Mouse (Mus musculus) v-Abl transformed pro-B cells (cell line): ENCODE measurements around the gene Ccdc182.

Source experiments
- in situ Hi-C, 2 experiments: fragments of 400-800 bp; cut with MboI; formaldehyde crosslinking; loops; one replicate each; pipeline ENCODE4 v1.15.1; 2025; ENCODE audit not compliant: unreplicated experiment in 2 of 2

Ccdc182 gene

GRCm38 (mm10) chr11:88279006-88279405, 14.9 kb upstream of the Ccdc182 start:
- in situ Hi-C loops, result no loop called here

GRCm38 (mm10) chr11:88280426-88280836, 13.4 kb upstream of the Ccdc182 start:
- in situ Hi-C loops, result no loop called here

- in situ Hi-C loops, result no loop called here
These were observed 12.3 kb upstream of the Ccdc182 start for GRCm38 (mm10) chr11:88281428-88282119.

- in situ Hi-C loops, result no loop called here
These were observed 11.3 kb upstream of the Ccdc182 start for GRCm38 (mm10) chr11:88282516-88282915.

GRCm38 (mm10) chr11:88286019-88286418, 7.8 kb upstream of the Ccdc182 start:
- in situ Hi-C loops, result no loop called here

GRCm38 (mm10) chr11:88288400-88288799, 5.5 kb upstream of the Ccdc182 start:
- in situ Hi-C loops, result no loop called here

GRCm38 (mm10) chr11:88288805-88289340, 5.0 kb upstream of the Ccdc182 start:
- in situ Hi-C loops, result no loop called here

GRCm38 (mm10) chr11:88291245-88291644, 2.6 kb upstream of the Ccdc182 start:
- in situ Hi-C loops, result loop anchor here in 1 of 2 experiments (10.0 kb wide), 1 partner anchor 534 kb away; no protein-coding TSS in a partner anchor

- in situ Hi-C loops, result loop anchor here in 1 of 2 experiments (10.0 kb wide), 1 partner anchor 533 kb away; no protein-coding TSS in a partner anchor
These were observed 2.2 kb upstream of the Ccdc182 start for GRCm38 (mm10) chr11:88291688-88292087.

- in situ Hi-C loops, result loop anchor here in 1 of 2 experiments (10.0 kb wide), 1 partner anchor 530 kb away; no protein-coding TSS in a partner anchor
These were observed 494 bp downstream of the Ccdc182 start for GRCm38 (mm10) chr11:88294394-88294710.

- in situ Hi-C loops, result loop anchor here in 1 of 2 experiments (10.0 kb wide), 1 partner anchor 530 kb away; no protein-coding TSS in a partner anchor
These were observed 1.4 kb downstream of the Ccdc182 start for GRCm38 (mm10) chr11:88295298-88295697.

- in situ Hi-C loops, result loop anchor here in 1 of 2 experiments (10.0 kb wide), 1 partner anchor 527 kb away; no protein-coding TSS in a partner anchor
These were observed 3.7 kb downstream of the Ccdc182 start for GRCm38 (mm10) chr11:88297526-88297925.

- in situ Hi-C loops, result loop anchor here in 1 of 2 experiments (10.0 kb wide), 1 partner anchor 525 kb away; no protein-coding TSS in a partner anchor
These were observed 5.5 kb downstream of the Ccdc182 start for GRCm38 (mm10) chr11:88299345-88299744.

- in situ Hi-C loops, result loop anchor here in 1 of 2 experiments (10.0 kb wide), 2 partner anchors 253 to 423 kb away; no protein-coding TSS in a partner anchor
These were observed 7.8 kb downstream of the Ccdc182 start for GRCm38 (mm10) chr11:88301619-88302018.

GRCm38 (mm10) chr11:88305759-88306158, 11.9 kb downstream of the Ccdc182 start:
- in situ Hi-C loops, result loop anchor here in 1 of 2 experiments (10.0 kb wide), 2 partner anchors 249 to 419 kb away; no protein-coding TSS in a partner anchor

GRCm38 (mm10) chr11:88307616-88308543, 14.0 kb downstream of the Ccdc182 start:
- in situ Hi-C loops, result loop anchor here in 1 of 2 experiments (10.0 kb wide), 2 partner anchors 247 to 417 kb away; no protein-coding TSS in a partner anchor

GRCm38 (mm10) chr11:88309059-88309700, 15.3 kb downstream of the Ccdc182 start:
- in situ Hi-C loops, result loop anchor here in 1 of 2 experiments (10.0 kb wide), 2 partner anchors 246 to 416 kb away; no protein-coding TSS in a partner anchor

- in situ Hi-C loops, result no loop called here
These were observed 16.9 kb downstream of the Ccdc182 start for GRCm38 (mm10) chr11:88310773-88311172.

GRCm38 (mm10) chr11:88311606-88312005, 17.7 kb downstream of the Ccdc182 start:
- in situ Hi-C loops, result no loop called here

GRCm38 (mm10) chr11:88313512-88313911, 19.7 kb downstream of the Ccdc182 start:
- in situ Hi-C loops, result no loop called here
